Mouse (Mus musculus) cerebellum, adult 8-10 months (tissue): ENCODE data around the gene Wfdc3.

Source experiments
- DNase-seq: peaks from one replicate; pipeline ENCODE4 v3.0.0; 2022

Wfdc3 gene

GRCm38 (mm10) chr2:164773989-164774364 lies 28.2 kb upstream of the Wfdc3 start:
- DNase-seq = no peak

DNA sequence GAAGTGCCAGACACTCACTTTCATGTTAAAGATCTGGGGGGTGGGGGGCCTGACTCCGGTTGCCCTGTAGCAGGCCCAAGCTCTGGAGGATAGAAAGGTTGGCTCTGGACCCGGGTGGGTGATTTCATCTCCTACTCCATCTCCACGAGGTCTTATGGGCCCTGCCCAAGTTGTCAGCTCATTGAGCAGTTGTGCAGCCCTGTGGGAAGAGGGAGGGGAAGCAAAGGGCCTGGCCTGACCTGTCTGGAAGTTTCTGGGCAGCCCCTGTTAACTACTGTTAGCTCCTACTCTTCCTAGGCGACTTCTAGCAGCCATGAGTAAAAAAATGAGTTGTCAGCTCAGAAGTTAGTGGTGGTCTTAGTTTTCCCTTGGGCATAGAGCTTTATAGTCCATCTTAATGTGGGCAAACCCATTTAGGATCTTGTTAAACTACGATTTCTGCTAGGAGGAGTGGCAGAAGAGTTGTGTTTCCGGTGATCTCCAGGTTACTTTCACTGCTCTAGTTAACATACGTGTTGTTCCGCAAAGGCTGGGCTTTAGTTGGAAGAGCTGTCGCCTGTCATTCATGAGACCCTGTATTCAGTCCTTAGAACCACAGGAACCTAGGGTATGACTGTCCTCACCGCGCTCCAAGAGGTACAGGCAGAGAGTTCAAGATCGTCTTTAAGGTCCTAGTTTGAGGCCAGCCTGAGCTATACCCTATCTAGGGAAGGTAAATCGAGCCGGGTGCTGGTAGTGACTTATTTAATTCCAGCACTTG lies 27.7 kb upstream of the Wfdc3 start:
- no peak for DNase-seq

DNA sequence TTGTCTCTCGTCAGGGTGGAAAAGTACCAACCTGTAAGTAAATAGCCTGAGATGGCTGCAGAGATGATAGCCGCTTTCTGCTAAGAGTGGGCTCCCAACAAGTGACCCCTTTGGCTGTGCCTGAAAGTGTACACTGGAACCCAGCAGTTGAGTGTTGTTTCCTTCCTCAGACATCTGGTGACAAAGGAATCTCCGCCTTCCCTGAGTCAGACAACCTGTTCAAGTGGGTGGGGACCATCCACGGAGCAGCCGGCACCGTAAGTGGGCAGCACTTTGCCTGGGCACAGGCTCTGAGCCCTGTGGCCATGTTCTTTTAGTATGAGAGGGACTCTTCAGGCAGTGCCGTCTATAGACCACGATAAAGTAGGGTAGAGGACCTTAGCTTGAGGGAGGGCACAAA lies 25.4 kb upstream of the Wfdc3 start:
- DNase-seq = no peak

DNA sequence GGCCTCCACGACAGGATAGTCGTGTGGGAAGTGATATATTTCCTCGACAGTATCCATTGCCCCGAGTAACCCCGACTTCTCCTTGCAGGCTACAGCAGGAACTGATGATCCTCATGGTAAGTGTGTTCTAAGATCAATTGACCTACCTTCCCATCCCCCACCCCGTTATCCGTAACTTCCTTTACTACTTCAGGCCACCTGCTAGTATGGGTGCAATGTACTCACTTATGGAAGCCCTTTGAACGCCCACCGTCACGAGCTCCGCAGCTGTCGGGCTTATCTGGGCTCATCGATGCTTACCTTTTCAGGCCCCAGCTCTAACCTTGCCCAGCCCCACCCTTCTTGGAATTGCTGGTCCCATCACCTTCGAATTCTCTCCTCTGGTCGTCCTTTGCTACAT lies 24.5 kb upstream of the Wfdc3 start:
- no peak for DNase-seq

DNA sequence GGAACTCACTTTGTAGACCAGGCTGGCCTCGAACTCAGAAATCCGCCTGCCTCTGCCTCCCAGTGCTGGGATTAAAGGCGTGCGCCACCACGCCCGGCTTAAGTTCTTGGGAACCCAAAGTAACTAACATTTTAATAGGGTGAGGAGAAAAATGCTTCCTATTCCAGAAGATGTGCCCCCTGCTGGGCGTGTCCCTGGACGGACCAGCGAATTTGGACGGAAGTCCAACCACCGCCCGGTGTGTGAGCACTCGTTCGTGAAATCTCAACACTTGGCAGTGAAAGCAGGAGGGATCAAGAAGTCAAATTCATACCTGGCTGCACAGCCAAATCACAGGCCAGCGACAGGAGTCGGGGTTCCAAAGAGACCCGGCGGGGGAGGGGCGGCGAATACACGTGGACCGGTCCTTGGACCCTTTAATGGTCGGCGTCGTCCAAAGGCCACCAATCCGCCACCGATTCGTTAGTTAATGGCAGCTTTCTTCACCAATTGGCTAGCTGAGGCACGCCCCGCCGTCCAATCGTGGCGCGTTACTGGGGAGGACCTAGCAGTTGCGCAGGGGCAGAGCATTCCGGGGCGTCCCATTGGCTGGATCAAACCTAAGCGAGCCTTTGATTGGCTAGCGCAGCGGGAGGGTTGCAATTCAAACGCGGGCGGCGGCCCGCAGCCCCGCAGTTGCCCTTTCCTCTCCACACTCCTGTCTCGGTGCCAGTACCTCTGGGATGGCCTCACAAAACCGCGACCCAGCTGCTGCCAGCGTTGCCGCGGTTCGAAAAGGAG lies 23.7 kb upstream of the Wfdc3 start, which contains the start of gene Ube2c:
Gene Ube2c (plus strand): TSS at position 641 of the 780 bp plus-strand sequence.
- peak; percentile 97 for DNase-seq

DNA sequence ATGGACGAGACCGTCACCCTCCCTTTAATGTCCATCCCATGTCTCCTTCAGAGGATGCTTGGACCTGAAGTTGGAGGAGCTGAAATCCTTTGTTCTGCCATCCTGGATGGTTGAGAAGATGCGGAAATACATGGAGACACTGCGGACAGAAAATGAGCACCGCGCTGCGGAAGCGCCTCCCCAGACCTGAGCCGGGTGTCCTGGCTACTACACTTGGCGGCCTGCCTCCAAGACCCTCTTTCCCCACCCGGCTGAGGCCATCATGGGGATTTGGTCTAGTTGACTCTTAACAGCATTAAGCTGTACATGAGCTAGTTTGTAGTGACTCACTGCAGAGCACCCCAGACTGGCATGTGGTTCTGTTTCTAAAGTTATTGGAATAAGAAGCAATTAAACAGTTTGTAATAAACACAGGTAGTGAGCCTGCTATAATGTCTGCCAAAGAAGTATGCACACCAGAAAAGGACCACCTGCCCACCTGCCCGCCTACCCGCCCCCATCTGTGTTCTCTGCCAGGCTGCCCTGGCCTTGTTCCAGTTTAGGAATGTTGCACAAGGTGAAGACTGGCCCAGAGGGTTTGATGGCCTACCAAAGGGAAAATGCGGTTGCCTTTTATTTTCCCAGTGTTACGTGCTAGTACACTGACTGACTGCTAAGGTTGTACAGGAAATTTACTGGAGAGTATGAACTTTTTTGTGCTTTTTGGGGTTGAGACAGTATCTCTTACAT lies 22.2 kb upstream of the Wfdc3 start:
- no peak for DNase-seq

GRCm38 (mm10) chr2:164765841-164766240 lies 20.1 kb upstream of the Wfdc3 start:
- DNase-seq = no peak

- DNase-seq = no peak
Observed at GRCm38 (mm10) chr2:164762593-164762992, 16.9 kb upstream of the Wfdc3 start.

- no peak for DNase-seq
Observed at GRCm38 (mm10) chr2:164761971-164762370, 16.2 kb upstream of the Wfdc3 start.

GRCm38 (mm10) chr2:164761502-164761901 lies 15.8 kb upstream of the Wfdc3 start:
- no peak for DNase-seq

DNA sequence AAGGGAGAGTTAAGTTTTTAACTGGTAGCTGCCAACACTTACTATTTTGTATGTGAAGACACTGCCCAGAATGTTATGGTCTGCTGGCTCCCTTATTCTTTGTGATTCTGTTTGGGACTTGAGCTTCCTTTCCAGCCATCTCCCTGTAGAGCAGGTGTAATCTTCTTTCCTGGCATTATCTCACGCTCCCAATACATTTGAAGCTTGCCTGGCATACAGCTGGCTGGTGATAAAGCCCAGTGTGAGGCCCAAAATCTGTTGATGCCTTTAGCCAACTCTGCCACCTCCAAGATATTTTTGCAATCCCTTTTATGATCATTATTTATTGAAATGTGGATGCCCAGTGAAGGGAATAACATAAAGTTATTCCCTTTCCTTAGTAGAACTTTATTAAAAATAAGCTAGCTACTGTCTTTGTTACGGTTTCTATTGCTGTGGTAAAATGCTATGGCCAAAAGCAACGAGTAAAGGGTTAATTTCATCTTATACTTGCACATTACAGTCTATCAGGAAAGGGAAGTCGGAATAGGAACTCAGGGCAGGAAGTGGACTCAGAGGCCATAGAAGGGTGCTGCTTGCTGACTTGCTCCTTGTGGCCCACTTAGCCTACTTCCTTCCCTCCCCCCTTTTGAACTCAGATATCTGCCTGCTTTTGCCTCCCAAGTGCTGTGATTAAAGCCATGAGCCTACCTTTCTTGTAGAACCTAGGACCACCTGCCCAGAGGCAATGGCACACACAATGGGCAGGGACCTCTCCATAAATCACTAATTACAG lies 14.5 kb upstream of the Wfdc3 start:
- DNase-seq = no peak

- no peak for DNase-seq
Observed at GRCm38 (mm10) chr2:164758692-164759091, 13.0 kb upstream of the Wfdc3 start.

DNA sequence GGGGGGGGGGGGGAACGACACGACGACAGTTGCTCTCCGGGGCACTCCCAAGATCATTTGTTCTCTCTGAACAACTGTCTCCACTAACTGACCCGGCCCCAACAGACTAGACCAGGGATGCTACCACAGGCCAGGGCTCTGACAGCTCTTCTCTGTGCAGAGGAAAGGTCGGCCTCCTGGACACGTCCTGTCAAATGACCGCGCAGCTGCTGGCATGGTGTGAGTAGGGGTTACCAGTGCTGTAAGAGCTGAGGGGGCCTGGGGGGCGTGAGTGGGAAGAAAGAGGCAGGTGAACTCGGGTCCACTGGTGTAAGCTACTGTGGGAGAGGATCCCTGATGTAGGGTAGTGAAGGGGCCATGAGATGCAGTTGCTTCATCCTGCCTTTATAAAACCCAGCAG lies 12.1 kb upstream of the Wfdc3 start:
- no peak for DNase-seq

GRCm38 (mm10) chr2:164754800-164755199 lies 9.1 kb upstream of the Wfdc3 start:
- DNase-seq = no peak

- DNase-seq = no peak
Observed at GRCm38 (mm10) chr2:164754105-164754504, 8.4 kb upstream of the Wfdc3 start.

GRCm38 (mm10) chr2:164752454-164752853 lies 6.7 kb upstream of the Wfdc3 start:
- DNase-seq = no peak

DNA sequence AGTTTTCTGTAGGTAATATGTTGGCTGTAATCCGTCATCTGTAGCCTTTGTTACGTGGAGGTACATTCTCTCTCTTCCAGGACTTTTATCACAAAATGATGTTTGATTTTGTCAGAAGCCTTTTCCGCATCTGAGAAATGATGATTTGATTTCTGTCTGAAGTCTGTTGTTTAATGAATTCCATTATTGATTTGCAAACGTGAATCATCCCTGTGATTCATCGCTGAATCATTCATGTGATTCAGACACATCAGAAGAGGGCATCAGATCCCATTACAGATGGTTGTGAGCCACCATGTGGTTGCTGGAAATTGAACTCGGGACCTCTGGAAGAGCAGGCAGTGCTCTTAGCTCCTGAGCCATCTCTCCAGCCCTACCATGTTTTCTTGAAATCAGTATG lies 3.3 kb upstream of the Wfdc3 start:
- no peak for DNase-seq

DNA sequence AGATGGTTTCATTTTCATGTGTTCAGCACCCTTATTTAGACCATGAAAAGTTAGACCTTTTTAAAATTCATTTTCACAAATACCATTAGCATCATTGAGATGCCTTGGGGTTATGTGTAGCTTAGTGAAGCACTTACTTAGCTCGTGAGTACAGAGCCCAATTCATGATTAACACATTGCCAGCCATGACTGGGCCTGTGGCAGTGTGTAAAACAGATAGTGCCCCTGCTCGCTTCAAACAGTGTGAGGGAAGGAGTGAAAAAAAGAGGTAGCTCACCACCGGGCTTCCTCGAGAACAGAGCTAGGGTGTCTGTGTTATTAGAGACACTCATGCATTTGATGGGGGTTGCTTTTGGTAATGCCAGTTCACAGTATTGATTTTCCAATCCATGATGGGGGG lies 2.5 kb upstream of the Wfdc3 start:
- no peak for DNase-seq

- DNase-seq = no peak
Observed at GRCm38 (mm10) chr2:164746693-164747092, 962 bp upstream of the Wfdc3 start.

DNA sequence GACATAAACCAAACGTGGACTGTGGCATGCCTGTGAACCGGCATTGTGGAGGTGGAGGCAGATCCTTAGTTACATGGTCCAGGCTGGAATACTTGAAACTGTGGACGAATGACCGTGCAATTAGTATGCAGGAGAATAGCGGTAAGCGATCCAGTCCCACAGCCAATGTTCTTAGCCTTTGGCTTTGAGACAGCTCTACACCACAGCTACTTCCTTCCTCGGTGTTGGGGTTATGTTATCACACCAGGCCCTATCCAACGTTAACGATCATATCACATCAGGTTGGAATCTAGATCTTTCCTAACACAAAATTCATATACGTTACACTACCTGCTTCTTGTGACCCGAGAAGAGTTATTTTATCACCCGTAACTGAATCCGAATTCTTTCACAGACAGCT lies 744 bp downstream of the Wfdc3 start:
- no peak for DNase-seq

GRCm38 (mm10) chr2:164739876-164740275 lies 5.9 kb downstream of the Wfdc3 start:
- DNase-seq = no peak

DNA sequence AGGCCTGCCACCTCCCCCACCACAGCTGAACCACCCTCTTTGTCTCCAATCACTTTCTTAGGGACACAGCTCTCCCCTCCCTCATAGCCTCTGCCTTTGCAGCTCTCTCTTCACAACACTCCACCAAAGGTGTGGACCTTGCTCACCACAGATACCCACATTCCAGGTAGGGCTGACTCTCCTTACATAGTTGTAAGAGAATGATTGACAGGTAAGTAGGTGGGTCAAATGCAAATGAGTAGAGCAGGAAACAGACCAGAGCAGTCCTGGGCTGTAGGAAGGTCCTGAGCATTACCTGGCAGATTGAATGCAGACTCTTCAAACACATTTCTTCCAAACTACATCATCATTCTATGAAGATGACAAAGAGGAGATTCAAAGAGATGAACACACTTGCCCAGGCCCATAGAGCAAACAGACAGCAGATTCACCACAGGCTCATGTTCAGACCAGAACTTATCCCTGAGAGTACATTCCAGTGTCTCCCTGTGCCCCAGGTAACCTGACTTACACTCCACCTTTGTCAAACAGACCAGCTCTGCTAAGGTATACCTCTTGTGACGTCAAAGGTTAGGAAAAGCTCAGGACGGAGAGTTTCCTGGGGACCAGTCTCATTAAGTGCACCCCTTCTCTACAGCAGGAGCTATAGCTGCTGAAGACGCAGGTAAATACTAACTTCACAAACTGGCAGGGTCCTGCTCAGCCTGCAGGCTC lies 8.2 kb downstream of the Wfdc3 start:
- DNase-seq = no peak
